Mouse (Mus musculus) thymus, adult 2 months (tissue): Measurements from ENCODE around the gene Cacnb1. TPM values are rescaled to one million over a fixed set of nuclear protein-coding genes. Genes with fewer than 3 reads are reported as not detected.

Experiments
- DNase-seq: peaks from one replicate; pipeline ENCODE4 v3.0.0; 2021
- H3K27ac ChIP-seq: fragments of 200-500 bp; 2 replicates; pipeline ENCODE4 v1.5.1; 2012; ENCODE audit warnings: low read length, control low read depth; ENCODE audit not compliant: control insufficient read depth, insufficient read depth
- H3K27me3 ChIP-seq: fragments of 200-500 bp; 2 replicates; pipeline ENCODE4 v1.6.1; 2012; ENCODE audit warnings: mild to moderate bottlenecking, low read length, moderate library complexity, mixed read lengths; ENCODE audit not compliant: control insufficient read depth, insufficient read depth
- H3K36me3 ChIP-seq: fragments of 200-500 bp; 2 replicates; pipeline ENCODE4 v1.6.1; 2012; ENCODE audit warnings: mild to moderate bottlenecking, low read length, moderate library complexity; ENCODE audit not compliant: control insufficient read depth, insufficient read depth
- H3K4me1 ChIP-seq: fragments of 200-500 bp; replicated peaks from 2 replicates; pipeline ENCODE4 v1.6.1; 2012; ENCODE audit warnings: low read length; ENCODE audit not compliant: control insufficient read depth, insufficient read depth
- H3K4me3 ChIP-seq: fragments of 200-500 bp; 2 replicates; pipeline ENCODE4 v1.5.1; 2012; ENCODE audit warnings: mild to moderate bottlenecking, low read length, control low read depth, moderate library complexity; ENCODE audit not compliant: control insufficient read depth, insufficient read depth
- CTCF ChIP-seq: fragments of 200-500 bp; IDR thresholded peaks from 2 replicates; pipeline ENCODE4 v1.5.1; 2012; ENCODE audit warnings: mild to moderate bottlenecking, control low read depth, low read length, moderate library complexity, borderline replicate concordance; ENCODE audit not compliant: control insufficient read depth, poor library complexity, insufficient read depth; ENCODE audit errors: extremely low read depth
- POLR2A ChIP-seq: fragments of 200-500 bp; IDR thresholded peaks from 2 replicates; pipeline ENCODE4 v1.6.1; 2012; ENCODE audit warnings: mild to moderate bottlenecking, low read length, control low read depth, moderate library complexity; ENCODE audit not compliant: control insufficient read depth, poor library complexity, insufficient read depth; ENCODE audit errors: extremely low read depth
- WGBS: fragments of 180-500 bp; shearing (Covaris S2); methylation state at CpG from one replicate; pipeline ENCODE4 v1.1.7; 2018; 5-methylcytosine and 5-hydroxymethylcytosine counted together
- polyA plus RNA-seq: library from polyadenylated mRNA; depleted of rRNA; stranded (reverse); fragments of >200 nt; gene quantifications from 2 replicates; pipeline ENCODE4 v1.2.3, GENCODE M21; 2012

Gene Cacnb1
- polyA plus RNA-seq, 1 experiment: 27.1 TPM

DNA sequence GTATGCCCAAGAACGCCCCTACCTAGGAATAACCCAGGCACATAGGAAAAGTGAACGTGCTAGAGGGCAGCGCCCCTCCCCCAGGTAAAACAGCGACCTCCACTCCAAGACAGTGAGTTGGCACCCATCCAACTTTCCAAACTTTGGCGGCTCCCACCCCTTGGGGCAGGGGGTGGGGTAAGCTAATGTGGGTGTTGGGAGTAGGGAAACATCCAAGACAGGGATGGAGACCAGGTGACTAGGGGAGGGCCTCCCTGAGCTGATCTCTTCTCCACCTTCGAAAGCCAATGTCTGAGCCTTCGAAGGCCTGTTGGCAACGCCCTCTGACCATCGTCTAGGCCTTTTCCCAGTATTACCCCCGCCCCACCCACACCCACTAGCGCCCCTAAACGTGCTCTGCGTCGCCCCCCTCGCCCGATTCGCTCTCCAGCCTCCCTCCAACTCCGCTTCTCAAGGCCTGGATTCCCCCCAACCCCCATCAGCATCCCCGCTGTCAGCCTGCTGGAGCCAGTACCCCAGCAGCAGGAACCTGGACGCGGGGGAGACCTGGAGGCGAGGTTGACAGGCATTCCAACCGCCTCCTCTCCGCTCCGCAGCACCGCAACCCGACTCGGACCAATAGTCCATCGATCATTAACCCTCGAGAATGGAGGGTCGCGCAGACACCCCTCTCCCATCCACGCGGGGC, 1.1 kb downstream of the Cacnb1 start:
- peaks cover 41% of the 10 kb centered on the region for H3K4me1 ChIP-seq
- no peaks in the 10 kb centered on the region for H3K27me3 ChIP-seq
- DNase-seq: no peak
- peak overlapping the region; percentile 78 for H3K4me3 ChIP-seq
- H3K27ac ChIP-seq: no peak overlapping the region
- no peaks in the 10 kb centered on the region for H3K36me3 ChIP-seq
- no peak for TF ChIP-seq CTCF
- no peak for TF ChIP-seq POLR2A
- WGBS: 18% methylated on average over 34 of the region's 34 CpGs

DNA sequence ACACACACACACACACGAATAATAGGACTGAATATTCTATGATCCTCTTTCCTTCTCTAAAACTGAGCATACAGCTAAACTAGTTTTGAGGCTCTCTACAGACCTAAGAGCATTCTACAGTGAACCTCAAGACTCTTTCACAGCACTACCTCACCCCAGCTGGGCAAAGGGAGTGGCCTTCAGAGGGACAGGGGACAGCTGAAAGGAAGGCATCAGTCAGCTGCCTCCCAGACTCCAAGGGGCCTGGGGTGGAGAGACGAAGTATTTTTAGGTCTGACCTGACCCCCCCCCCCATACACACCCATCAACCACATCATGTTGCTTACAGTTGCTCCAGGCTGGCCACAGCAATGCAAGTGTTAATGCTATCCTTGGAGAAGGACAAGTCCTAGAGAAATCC, 1.7 kb downstream of the Cacnb1 start:
- Histone ChIP-seq H3K27me3 (no peaks in the 10 kb centered on the region), H3K4me1 (peaks cover 41% of the 10 kb centered on the region), H3K27ac (no peak overlapping the region), H3K36me3 (no peaks in the 10 kb centered on the region), H3K4me3 (no peak overlapping the region)
- DNase-seq: no peak
- 53% methylated on average over 2 of the region's 2 CpGs for WGBS
- no peak for TF ChIP-seq CTCF
- TF ChIP-seq POLR2A: no peak

DNA sequence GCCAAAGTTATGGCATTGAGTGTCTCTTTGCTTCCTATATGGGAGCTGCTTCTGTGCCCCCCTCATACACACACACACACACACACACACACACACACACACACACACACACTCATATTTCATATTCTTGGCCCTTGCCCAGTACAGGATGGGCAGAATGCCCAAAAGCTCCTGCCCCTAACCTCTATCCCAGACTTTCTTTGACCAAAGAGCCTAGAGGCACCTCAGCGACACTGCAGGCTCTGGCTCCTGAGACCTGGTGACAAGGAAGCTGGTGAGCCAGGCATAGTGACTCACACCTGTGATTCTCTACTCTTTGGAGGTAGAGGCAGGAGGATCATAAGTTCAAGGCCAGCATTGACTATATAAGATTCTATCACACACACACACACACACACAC, 2.1 kb downstream of the Cacnb1 start:
- H3K4me3 ChIP-seq: no peak overlapping the region
- H3K27ac ChIP-seq: no peak overlapping the region
- H3K4me1 ChIP-seq: peaks cover 38% of the 10 kb centered on the region
- whole genome bisulfite sequencing: 90% methylated on average over 1 of the region's 1 CpGs
- TF ChIP-seq POLR2A (no peak), CTCF (no peak)
- no peaks in the 10 kb centered on the region for H3K27me3 ChIP-seq
- no peak for DNase-seq
- H3K36me3 ChIP-seq: no peaks in the 10 kb centered on the region

DNA sequence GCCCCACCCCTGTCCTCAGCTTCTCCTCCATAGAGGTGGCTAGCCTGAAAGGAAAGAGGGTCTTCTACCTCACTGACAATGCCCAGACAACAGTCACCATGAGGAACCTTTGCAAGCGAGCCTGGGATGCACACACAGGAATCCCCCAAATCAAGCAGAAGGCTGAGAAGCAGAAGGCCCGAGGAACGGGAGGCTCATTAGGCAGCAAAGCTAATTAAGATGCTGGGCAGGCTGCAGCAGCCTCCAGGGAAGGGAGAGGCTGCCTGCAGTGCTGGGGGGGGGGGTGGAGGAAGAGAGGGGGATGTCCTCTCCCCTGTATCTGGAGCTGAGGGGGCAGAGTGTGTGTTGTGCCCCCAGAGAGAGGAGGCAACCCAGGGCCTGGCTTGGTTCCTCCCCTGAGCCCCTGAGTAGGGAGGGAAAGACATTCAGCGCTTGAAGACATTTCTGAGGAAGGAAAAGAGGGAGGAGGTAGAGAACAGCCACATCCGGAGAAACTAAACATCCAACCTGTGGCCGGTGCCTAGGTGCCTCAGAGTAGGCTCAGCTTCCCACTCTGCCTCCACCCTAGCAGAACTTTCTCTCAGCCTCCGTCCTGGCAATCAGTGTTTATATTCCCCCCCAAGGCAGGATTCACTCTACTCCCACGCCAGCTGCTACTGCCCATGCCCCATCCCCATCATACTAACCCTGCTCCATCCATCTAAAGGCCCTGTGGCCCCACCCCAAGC, 2.8 kb downstream of the Cacnb1 start:
- Histone ChIP-seq H3K27ac (peak overlapping the region; percentile 56), H3K27me3 (no peaks in the 10 kb centered on the region)

DNA sequence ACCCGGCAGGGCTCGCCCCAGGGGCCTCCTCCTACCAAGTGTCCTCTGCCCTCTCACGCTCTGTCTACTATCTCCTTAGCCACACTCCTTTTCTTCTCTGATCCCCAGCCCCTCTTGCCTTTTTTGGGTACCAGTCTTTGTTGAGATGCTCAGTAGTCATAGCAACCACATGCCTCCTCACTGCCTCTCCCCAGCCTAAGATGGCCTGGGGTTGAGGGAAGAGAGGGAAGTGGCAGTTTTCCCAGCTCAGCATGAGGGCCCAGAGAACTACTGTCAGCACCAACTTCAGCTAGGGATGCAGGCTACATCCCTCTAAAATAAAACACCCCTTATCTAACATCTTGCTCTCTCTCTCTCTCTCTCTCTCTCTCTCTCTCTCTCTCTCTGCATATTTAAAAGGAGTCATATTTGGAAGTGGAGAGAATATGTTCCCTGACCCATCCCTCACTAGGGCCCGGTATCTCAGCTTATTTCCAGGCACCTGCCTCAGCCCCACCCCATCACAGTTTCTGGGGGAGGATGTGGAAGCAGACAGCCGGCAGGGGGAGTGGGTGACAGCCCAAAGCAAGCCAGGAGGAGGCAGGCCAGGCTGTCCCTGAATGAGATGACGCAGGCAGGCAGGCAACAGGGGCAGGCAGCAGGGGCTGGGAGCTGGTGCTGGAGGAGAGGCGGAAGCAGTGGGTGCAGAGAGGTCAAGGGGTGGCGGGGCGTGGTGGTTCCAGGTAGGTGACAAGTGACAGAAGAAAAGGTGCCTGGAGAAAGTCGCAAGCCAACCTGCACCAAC, 3.8 kb downstream of the Cacnb1 start:
- Histone ChIP-seq H3K36me3 (no peaks in the 10 kb centered on the region), H3K4me3 (no peak overlapping the region), H3K4me1 (peaks cover 38% of the 10 kb centered on the region), H3K27me3 (no peaks in the 10 kb centered on the region), H3K27ac (no peak overlapping the region)
- DNase-seq: peak; percentile 82
- WGBS: 58% methylated on average over 10 of the region's 10 CpGs
- TF ChIP-seq POLR2A: 0 out of 2 replicates have a peak, but pooled peaks have one; percentile 27
- peak; percentile 69; the same call in 1 of the 2 replicates for TF ChIP-seq CTCF

More for the DNA sequence above, 2.8 kb downstream of the Cacnb1 start:
- H3K4me3 ChIP-seq: no peak overlapping the region
- no peaks in the 10 kb centered on the region for H3K36me3 ChIP-seq
- H3K4me1 ChIP-seq: peaks cover 38% of the 10 kb centered on the region
- 16% methylated on average over 8 of the region's 8 CpGs for WGBS
- peak; percentile 48 for DNase-seq
- no peak for TF ChIP-seq POLR2A
- TF ChIP-seq CTCF: 0 out of 2 replicates have a peak, but pooled peaks have one; percentile 14

DNA sequence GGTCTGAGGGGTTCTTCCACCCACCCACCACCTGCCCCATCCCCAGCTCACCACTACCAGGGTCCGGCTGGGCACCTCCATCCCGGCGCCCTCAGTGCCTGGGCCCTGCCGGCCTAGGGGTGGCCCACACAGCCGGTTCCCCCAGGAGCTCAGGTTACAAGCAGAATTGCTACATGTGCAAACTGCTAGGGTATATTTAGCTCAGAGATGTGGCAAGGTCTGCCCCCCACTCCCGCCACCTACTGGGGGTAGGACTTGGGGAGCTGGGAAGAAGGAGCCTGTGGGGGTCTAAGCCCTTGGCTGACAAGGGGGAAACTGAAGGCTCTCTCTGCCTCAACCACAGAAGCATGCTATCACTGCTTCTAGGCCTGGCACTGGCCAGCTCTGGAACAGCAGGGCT, 4.6 kb downstream of the Cacnb1 start:
- WGBS: 91% methylated on average over 6 of the region's 6 CpGs
- Histone ChIP-seq H3K36me3 (no peaks in the 10 kb centered on the region), H3K27ac (no peak overlapping the region), H3K4me3 (no peak overlapping the region), H3K4me1 (peaks cover 36% of the 10 kb centered on the region), H3K27me3 (no peaks in the 10 kb centered on the region)
- DNase-seq: no peak
- TF ChIP-seq POLR2A (no peak), CTCF (no peak)
